Mouse (Mus musculus) kidney, postnatal 14 days (tissue): Measurements from ENCODE around the gene Uts2.
A peak's percentile ranks its signal among the peaks of the same experiment; 100 is the strongest.

Source experiments
- DNase-seq: peaks from one replicate; pipeline ENCODE4 v3.0.0; 2022; ENCODE audit warnings: mixed read lengths

Gene Uts2

GRCm38 (mm10) chr4:150996797-150997196, at the start of gene Uts2:
Gene Uts2, plus strand, starts transcription at chr4:150997097.
- no peak for DNase-seq

- DNase-seq = no peak
Measured at GRCm38 (mm10) chr4:150950972-150951371, 45.9 kb upstream of the Uts2 start.

- no peak for DNase-seq
Measured at GRCm38 (mm10) chr4:150956369-150957105, 40.4 kb upstream of the Uts2 start.

DNA sequence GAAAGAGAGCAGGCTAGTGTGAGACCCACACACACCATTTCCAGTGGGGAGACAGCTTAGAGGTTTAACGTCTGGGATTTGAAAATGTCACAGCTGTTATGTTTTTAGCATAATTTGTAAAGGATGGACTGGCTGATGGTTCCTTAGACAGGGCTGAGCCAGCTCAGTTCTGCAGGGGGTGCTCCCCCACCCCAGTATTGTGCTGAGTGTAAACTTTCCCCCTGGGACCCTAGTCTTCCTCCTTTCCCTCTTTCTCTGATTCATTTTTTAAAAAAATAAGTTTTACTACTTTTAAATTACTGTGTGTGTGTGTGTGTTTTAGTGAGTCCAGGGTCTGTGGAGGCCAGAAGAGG, 39.8 kb upstream of the Uts2 start:
- no peak for DNase-seq

- peak; percentile 44 for DNase-seq
Measured at GRCm38 (mm10) chr4:150958536-150958935, 38.4 kb upstream of the Uts2 start.

- peak; percentile 67 for DNase-seq
Measured at GRCm38 (mm10) chr4:150962231-150962630, 34.7 kb upstream of the Uts2 start.

DNA sequence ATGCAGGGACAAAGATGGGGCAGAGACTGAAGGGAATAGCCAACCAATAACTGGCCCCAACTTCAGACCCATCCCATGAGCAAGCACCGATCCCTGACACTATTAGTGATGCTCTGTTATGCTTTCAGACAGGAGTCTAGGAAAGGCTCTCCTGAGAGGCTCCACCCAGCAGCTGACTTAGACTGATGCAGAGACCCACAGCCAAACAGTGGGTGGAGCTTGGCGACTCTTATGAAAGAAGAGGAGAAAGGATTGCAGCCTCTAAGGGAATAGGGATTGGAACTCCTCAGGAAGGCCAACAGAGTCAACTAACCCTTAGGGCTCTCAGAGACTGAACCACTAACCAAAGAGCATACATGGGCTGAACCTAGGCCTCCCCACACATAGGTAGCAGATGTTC, 33.2 kb upstream of the Uts2 start:
- no peak for DNase-seq

DNA sequence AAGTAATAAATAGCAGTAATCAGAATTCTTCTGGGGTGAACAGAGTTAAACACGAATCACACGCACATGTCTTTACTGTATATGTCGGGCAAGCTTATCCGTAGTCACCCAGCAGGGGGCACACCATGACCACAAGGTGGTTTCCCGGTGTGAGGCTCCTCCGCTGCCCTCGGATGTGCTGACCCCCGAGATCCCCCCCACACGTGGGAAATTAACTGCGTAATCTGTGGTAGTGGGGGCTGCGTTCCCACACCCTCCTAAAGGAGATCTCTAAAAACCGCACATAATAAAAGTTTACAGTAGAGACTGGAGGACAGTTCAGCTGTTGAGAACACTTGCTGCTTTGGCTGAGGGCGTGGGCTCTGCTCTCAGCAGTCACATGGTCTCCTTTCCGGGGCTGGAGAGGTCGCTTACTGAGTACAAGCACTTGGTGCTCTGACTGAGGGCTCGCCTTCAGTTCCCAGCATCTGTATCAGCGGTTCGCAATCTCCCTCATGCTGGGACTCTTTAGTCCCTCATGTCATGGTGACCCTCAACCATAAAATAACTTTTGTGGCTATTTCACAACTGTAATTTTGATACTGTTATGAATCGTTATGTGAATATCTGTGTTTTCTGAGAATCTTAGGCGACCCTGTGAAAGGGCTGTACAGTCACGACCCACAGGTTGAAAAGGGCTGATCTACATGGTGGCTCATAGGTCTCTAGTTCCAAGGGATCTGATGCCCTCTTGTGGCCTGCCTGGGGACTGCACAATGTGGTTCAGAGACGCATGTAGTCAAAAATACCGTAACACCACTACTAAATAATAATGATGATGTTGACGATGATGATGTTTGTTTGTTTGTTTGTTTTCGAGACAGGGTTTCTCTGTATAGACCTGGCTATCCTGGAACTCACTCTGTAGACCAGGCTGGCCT, 32.0 kb upstream of the Uts2 start:
- DNase-seq = peak; percentile 88

GRCm38 (mm10) chr4:150965555-150965951, 31.3 kb upstream of the Uts2 start:
- no peak for DNase-seq

DNA sequence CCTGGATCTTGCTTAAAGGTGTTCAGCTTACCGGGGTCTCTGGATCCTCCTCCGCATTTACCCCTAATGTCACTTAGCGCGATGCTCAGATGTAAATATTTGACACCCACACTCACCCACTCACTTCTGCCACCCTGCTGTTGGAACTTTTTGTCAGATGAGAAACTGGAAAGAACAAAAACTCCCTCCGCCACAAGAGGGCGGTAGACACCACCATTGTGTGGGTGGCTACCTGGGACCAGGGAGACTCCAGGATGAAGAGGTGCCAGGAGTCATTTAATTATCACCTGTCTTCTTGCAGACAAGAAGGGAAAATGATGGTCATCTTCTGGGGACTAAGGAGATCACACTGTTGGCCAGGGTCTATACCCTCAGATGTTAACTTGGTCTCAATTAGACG, 30.3 kb upstream of the Uts2 start:
- DNase-seq = peak; percentile 63

GRCm38 (mm10) chr4:150968956-150969355, 27.9 kb upstream of the Uts2 start:
- DNase-seq = no peak

DNA sequence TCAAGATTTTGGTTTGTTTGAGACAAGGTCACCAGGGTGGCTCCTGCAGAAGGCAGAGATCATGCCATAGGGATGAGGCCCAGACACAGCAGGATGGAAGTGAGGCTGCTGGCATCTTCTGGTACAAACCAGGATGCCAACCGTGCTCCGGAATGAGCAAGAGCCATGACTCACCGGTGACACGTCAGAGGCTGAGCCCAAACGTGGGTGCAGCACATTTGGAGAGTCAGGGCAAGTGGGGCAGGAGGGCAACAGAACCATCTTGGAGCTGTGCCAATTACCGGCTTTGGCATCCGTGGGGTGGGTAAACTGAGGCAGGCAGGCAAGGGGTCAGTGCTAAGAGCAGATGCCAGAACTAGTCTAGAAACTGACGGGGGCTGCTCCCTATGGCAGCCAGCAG, 23.6 kb upstream of the Uts2 start:
- no peak for DNase-seq

- peak; percentile 34 for DNase-seq
Measured at GRCm38 (mm10) chr4:150975145-150975544, 21.8 kb upstream of the Uts2 start.

GRCm38 (mm10) chr4:150978156-150978910, 18.6 kb upstream of the Uts2 start:
- DNase-seq = peak; percentile 18

DNA sequence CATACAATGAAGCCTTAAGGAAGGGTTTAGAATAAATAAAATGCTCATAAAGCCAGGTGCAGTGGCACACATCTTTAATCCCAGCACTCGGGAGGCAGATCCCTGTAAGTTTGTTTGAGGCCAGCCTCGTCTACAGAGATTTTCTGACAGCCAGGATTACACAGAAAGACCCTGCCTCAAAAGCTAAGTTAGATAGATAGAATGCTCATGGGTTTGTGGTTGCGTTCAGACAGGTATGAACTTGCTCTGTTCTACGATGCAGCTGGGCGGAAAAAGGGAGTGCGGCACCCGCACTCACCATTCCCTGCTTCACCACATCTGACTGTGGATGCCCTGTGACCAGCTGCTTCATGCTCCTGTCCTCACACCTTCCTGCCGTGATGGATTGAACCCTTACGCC, 17.4 kb upstream of the Uts2 start:
- DNase-seq = no peak

DNA sequence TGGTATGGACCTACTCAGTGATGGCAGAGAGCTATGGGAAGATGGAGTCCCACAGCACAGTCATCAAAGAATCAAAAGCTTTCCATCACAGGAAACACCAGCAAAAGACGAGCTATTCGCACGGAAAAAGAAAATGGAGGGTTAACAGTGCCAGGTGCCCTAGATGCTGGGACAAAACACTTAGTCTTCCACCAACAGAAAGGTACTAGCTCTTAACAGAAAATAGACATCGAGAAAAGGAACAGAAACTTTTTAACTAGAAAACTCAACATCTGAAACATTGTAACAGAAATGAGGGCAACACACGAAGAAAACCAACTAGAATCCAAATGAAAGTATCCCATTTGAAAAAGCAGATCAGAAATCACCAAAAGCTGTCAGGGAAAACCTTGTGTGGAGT, 16.7 kb upstream of the Uts2 start:
- no peak for DNase-seq

DNA sequence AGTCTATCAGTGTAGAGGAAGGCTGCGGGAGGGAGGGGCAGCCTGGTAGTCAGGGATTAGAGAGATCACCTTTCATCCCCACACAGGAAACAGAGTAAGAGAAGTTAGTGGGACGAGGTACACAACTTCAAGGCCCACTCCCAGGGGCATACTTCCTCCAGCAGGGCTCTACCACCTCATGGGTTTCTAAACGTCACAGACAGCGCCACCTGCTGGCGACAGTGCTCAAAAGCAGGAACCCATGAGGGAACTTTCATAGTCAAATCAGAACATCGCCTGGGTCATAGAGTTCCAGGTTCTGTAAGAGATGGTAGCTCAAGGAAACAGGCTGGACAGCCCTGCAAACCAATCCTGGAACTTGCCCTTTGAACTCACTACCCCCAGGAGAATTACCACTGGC, 6.7 kb upstream of the Uts2 start:
- peak; percentile 31 for DNase-seq

GRCm38 (mm10) chr4:150998626-150999025, 1.7 kb downstream of the Uts2 start:
- no peak for DNase-seq

GRCm38 (mm10) chr4:151001397-151001796, 4.5 kb downstream of the Uts2 start:
- no peak for DNase-seq

DNA sequence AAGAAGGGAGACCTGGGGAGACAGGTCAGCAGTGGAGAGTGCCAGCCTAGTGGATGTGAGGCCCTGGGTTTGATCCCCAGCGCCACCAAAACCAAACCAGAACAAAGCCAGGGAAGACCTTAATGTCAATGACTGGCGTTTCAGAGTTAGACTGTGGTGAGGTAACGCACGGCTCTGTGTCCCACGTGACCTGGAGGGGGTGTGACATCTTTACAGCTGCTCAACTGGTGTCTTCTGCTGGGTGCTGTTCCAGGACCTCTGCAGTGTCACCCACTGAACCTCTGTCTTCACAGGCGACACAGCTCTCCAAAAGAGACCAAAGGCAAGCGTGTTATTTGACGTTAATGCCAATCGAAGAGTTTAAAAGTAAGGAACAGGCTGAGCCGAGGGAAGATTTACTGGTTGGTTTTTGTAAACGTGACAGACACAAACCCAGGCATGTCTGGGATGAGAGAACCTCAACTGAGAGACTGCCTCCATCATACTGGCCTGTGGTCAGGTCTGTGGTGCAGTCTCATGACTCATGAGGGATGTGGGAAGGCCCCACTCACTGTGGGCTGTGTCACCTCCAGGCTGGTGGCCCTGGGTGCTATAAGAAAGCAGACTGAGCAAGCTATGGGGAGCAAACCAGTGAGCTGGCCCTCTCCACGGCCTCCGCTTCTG, 8.9 kb downstream of the Uts2 start:
- DNase-seq = no peak

DNA sequence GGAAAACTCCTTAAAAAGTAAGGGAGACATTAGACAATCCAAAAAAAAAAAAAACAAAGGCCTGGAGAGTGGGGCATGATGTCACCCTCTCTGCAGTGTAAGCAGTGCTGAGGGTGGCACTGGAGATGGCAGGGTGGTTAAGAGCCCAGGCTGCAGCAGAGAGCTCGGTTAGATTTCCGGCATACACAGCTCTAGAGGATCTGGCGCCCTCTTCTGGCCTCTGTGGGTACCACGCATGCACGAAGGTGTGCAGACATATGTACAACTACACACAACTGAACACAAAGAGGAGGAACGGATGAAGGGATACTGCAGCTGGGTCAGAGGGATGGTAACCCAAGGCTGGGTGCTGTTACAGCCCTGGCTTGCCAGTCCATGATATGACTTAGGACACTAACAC, 10.0 kb downstream of the Uts2 start:
- peak; percentile 47 for DNase-seq

- no peak for DNase-seq
Measured at GRCm38 (mm10) chr4:151010316-151010715, 13.4 kb downstream of the Uts2 start.

- no peak for DNase-seq
Measured at GRCm38 (mm10) chr4:151015946-151016345, 19.0 kb downstream of the Uts2 start.
